Mouse (Mus musculus) midbrain, postnatal 0 days (tissue): ENCODE results near the gene Fam187b. TPM values are rescaled to one million over a fixed set of nuclear protein-coding genes. Genes with fewer than 3 reads are reported as not detected.

Source experiments
- ATAC-seq: fragments of 200-750 bp; cut with Nextera tagmentation; 2 replicates; pipeline ENCODE4 v1.8.0; 2017; ENCODE audit warnings: moderate number of reproducible peaks, mild to moderate bottlenecking, moderate TSS enrichment, moderate library complexity; ENCODE audit not compliant: low FRiP score
- DNase-seq: peaks from one replicate; pipeline ENCODE4 v3.0.0-alpha.2; 2015; ENCODE audit warnings: low spot score
- H3K27ac ChIP-seq: fragments of 300-500 bp; sonication (generic); 2 replicates; pipeline ENCODE4 v1.5.1; 2014; ENCODE audit warnings: low read depth, mild to moderate bottlenecking, low read length, mixed read lengths
- H3K27me3 ChIP-seq: fragments of 300-500 bp; sonication (generic); 2 replicates; pipeline ENCODE4 v1.6.1; 2014; ENCODE audit warnings: low read length, control low read depth, mixed read lengths; ENCODE audit not compliant: insufficient read depth
- H3K36me3 ChIP-seq: fragments of 300-500 bp; sonication (generic); 2 replicates; pipeline ENCODE4 v1.6.1; 2014; ENCODE audit warnings: low read length, control low read depth, mixed read lengths; ENCODE audit not compliant: insufficient read depth
- H3K4me1 ChIP-seq: fragments of 300-500 bp; sonication (generic); 2 replicates; pipeline ENCODE4 v1.6.1; 2014; ENCODE audit warnings: mild to moderate bottlenecking, control low read depth, antibody characterized with exemption, low read length, mixed read lengths; ENCODE audit not compliant: insufficient read depth
- H3K4me2 ChIP-seq: fragments of 300-500 bp; sonication (generic); 2 replicates; pipeline ENCODE4 v1.6.1; 2014; ENCODE audit warnings: low read depth, mild to moderate bottlenecking, low read length, mixed read lengths; ENCODE audit not compliant: poor library complexity, severe bottlenecking
- H3K4me3 ChIP-seq: fragments of 300-500 bp; sonication (generic); 2 replicates; pipeline ENCODE4 v1.5.1; 2014; ENCODE audit warnings: low read depth, mild to moderate bottlenecking, low read length, moderate library complexity
- H3K9ac ChIP-seq: fragments of 300-500 bp; sonication (generic); replicated peaks from 2 replicates; pipeline ENCODE4 v1.6.1; 2014; ENCODE audit warnings: mild to moderate bottlenecking, low read length, moderate library complexity, mixed read lengths; ENCODE audit not compliant: poor library complexity, severe bottlenecking
- H3K9me3 ChIP-seq: fragments of 300-500 bp; sonication (generic); 2 replicates; pipeline ENCODE4 v1.6.1; 2016; ENCODE audit warnings: low read length, control low read depth
- CTCF ChIP-seq: IDR thresholded peaks from 2 replicates; pipeline ENCODE4 v1.5.1; 2016; ENCODE audit warnings: antibody characterized with exemption, mild to moderate bottlenecking
- WGBS: fragments of 180-500 bp; shearing (Covaris S2); extraction: QIAGEN DNeasy Blood & Tissue Kit; methylation state at CpG from one replicate; pipeline ENCODE4 v1.1.7; 2014; 5-methylcytosine and 5-hydroxymethylcytosine counted together
- polyA plus RNA-seq: library from polyadenylated mRNA; unstranded; fragments of >200 nt; fragmentation: Nextera tagmentation; extraction: Ambion mirVana; gene quantifications from 2 replicates; pipeline ENCODE4 v1.2.1, GENCODE M21; 2015
- total RNA-seq: library from RNA; depleted of rRNA; stranded (reverse); fragments of >200 nt; gene quantifications from 2 replicates; pipeline ENCODE4 v1.2.3, GENCODE M21; 2014

Fam187b gene
- total and polyA plus RNA-seq, 2 experiments from 2014 or later: 0.85 to 0.88 TPM

DNA sequence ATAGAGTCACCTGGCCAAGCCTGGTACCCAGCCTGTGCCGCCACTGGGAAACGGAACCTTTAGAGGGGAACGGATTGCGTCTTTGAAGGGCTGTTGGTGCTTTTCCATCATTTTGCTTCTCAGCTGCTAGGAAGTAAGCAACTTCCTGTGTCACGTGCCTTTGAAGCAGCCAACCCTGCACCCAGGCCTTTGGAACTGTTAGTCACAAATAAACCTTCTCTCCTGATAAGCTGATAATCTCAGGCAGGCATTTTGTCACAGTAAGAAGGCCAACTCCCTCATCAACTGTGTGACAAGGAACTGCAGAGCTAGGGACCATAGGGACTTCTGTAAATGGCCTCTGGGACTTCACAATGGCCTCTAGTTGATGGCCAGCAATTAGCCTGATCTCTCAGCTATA is 18.6 kb downstream of the Fam187b start:
- H3K4me3 ChIP-seq: no peak overlapping the region
- no peak for TF ChIP-seq CTCF
- no peaks in the 10 kb centered on the region for H3K36me3 ChIP-seq
- no peak overlapping the region for H3K9ac ChIP-seq
- H3K9me3 ChIP-seq: no peaks in the 10 kb centered on the region
- DNase-seq: no peak
- no peaks in the 10 kb centered on the region for H3K4me1 ChIP-seq
- WGBS: 79% methylated on average over 5 of the region's 5 CpGs
- H3K27me3 ChIP-seq: no peaks in the 10 kb centered on the region
- no peak overlapping the region for H3K27ac ChIP-seq
- ATAC-seq: no peak
- H3K4me2 ChIP-seq: no peak overlapping the region

GRCm38 (mm10) chr7:30993986-30994385 is 20.4 kb downstream of the Fam187b start:
- Histone ChIP-seq H3K9ac (no peak overlapping the region), H3K9me3 (no peaks in the 10 kb centered on the region), H3K4me3 (no peak overlapping the region), H3K36me3 (no peaks in the 10 kb centered on the region), H3K4me1 (no peaks in the 10 kb centered on the region), H3K27me3 (no peaks in the 10 kb centered on the region), H3K27ac (no peak overlapping the region), H3K4me2 (no peak overlapping the region)
- TF ChIP-seq CTCF: no peak
- DNase-seq (peak; percentile 18), ATAC-seq (no peak)
- WGBS: 83% methylated on average over 5 of the region's 5 CpGs

- TF ChIP-seq CTCF: peak; percentile 19
- Histone ChIP-seq H3K27ac (no peak overlapping the region), H3K9ac (no peak overlapping the region), H3K4me1 (no peaks in the 10 kb centered on the region), H3K27me3 (no peaks in the 10 kb centered on the region), H3K9me3 (no peaks in the 10 kb centered on the region), H3K4me2 (no peak overlapping the region), H3K36me3 (no peaks in the 10 kb centered on the region), H3K4me3 (no peak overlapping the region)
- 99% methylated on average over 2 of the region's 2 CpGs for WGBS
- ATAC-seq: no peak
- DNase-seq: no peak
Measured at GRCm38 (mm10) chr7:30996491-30996890, 22.9 kb downstream of the Fam187b start.

- Histone ChIP-seq H3K4me1 (no peaks in the 10 kb centered on the region), H3K4me2 (no peak overlapping the region), H3K36me3 (no peaks in the 10 kb centered on the region), H3K27me3 (no peaks in the 10 kb centered on the region), H3K9ac (no peak overlapping the region), H3K27ac (no peak overlapping the region), H3K9me3 (no peaks in the 10 kb centered on the region), H3K4me3 (no peak overlapping the region)
- 50% methylated on average over 7 of the region's 7 CpGs for WGBS
- DNase-seq: peak; percentile 71
- no peak for TF ChIP-seq CTCF
- ATAC-seq: 0 out of 2 replicates have a peak, but pooled peaks have one; percentile 38
Measured at GRCm38 (mm10) chr7:31000505-31001020, 27.0 kb downstream of the Fam187b start.

DNA sequence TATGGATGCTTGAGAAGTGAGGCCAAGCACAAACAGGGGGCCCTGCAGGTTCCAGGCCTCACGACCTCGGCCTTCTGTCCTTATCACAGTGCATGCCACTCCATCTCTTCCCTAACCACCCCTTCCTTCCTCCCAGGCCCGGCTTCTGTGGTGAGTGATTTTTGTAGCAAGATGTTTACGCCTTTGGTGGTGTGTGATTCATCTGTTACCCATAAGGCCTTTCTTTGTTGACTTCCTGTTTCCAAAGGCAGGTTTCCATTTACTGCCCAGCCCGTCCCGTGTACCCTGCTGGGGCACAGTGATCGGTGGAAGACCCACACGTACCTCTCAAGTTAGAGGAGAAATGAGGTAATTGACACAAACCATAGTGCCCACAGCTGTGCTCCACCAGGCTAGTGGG is 29.1 kb downstream of the Fam187b start:
- ATAC-seq (no peak), DNase-seq (no peak)
- Histone ChIP-seq H3K27ac (no peak overlapping the region), H3K9ac (no peak overlapping the region), H3K9me3 (no peaks in the 10 kb centered on the region), H3K4me3 (no peak overlapping the region), H3K4me1 (no peaks in the 10 kb centered on the region), H3K27me3 (no peaks in the 10 kb centered on the region), H3K36me3 (no peaks in the 10 kb centered on the region), H3K4me2 (no peak overlapping the region)
- 83% methylated on average over 8 of the region's 8 CpGs for WGBS
- no peak for TF ChIP-seq CTCF

GRCm38 (mm10) chr7:31007775-31008174 is 34.2 kb downstream of the Fam187b start:
- Histone ChIP-seq H3K36me3 (no peaks in the 10 kb centered on the region), H3K9ac (no peak overlapping the region), H3K4me2 (no peak overlapping the region), H3K4me1 (no peaks in the 10 kb centered on the region), H3K4me3 (no peak overlapping the region), H3K27me3 (no peaks in the 10 kb centered on the region), H3K9me3 (no peaks in the 10 kb centered on the region), H3K27ac (no peak overlapping the region)
- ATAC-seq (no peak), DNase-seq (no peak)
- no peak for TF ChIP-seq CTCF
- 80% methylated on average over 1 of the region's 1 CpGs for whole genome bisulfite sequencing
